Mouse (Mus musculus) G1E (cell line): ENCODE results near the gene Gm10309. TPM values are rescaled to one million over a fixed set of nuclear protein-coding genes. Genes with fewer than 3 reads are reported as not detected.

Experiments used
- ATAC-seq: 2 replicates; pipeline ENCODE4 v1.8.0; 2016; ENCODE audit warnings: mild to moderate bottlenecking; ENCODE audit not compliant: insufficient number of reproducible peaks, poor library complexity, low FRiP score, severe bottlenecking; ENCODE audit errors: extremely low read depth
- DNase-seq: peaks from one replicate; pipeline ENCODE4 v3.0.0; 2012; ENCODE audit warnings: low spot score
- H3K27me3 ChIP-seq: 2 replicates; pipeline ENCODE4 v1.6.1; 2012; ENCODE audit warnings: mild to moderate bottlenecking, low read length, inconsistent platforms; ENCODE audit not compliant: insufficient read depth
- H3K36me3 ChIP-seq: replicated peaks from 2 replicates; pipeline ENCODE3; 2012; ENCODE audit warnings: mild to moderate bottlenecking, inconsistent platforms
- H3K4me1 ChIP-seq: 2 replicates; pipeline ENCODE4 v1.6.1; 2012; ENCODE audit warnings: low read depth, low read length, inconsistent platforms, mixed read lengths; ENCODE audit not compliant: insufficient read depth
- H3K4me3 ChIP-seq: 2 replicates; pipeline ENCODE4 v1.5.1; 2012; ENCODE audit warnings: low read depth, mild to moderate bottlenecking, inconsistent platforms, low read length, moderate library complexity, mixed read lengths
- H3K9me3 ChIP-seq: replicated peaks from 2 replicates; pipeline ENCODE4 v1.6.1; 2012; ENCODE audit warnings: inconsistent platforms
- CTCF ChIP-seq: IDR thresholded peaks from 2 replicates; pipeline ENCODE4 v1.5.1; 2012; ENCODE audit warnings: low read depth, low read length, inconsistent platforms, mixed read lengths
- GATA1 ChIP-seq: IDR thresholded peaks from 2 replicates; pipeline ENCODE4 v1.6.1; 2012; ENCODE audit warnings: borderline replicate concordance, low read length, inconsistent platforms, mixed read lengths
- GATA2 ChIP-seq: IDR thresholded peaks from 2 replicates; pipeline ENCODE4 v1.6.1; 2012; ENCODE audit warnings: low read depth, low read length, inconsistent platforms, borderline replicate concordance
- POLR2AphosphoS5 ChIP-seq: IDR thresholded peaks from 2 replicates; pipeline ENCODE4 v1.6.1; 2012; ENCODE audit warnings: low read depth, low read length, inconsistent platforms; ENCODE audit not compliant: insufficient replicate concordance
- TAL1 ChIP-seq: conservative IDR thresholded peaks from 2 replicates; pipeline ENCODE4 v1.6.1; 2012; ENCODE audit warnings: low read depth, low read length, inconsistent platforms, mixed read lengths
- polyA plus RNA-seq: library from polyadenylated mRNA; stranded (reverse); fragments of >175 nt; gene quantifications from 2 replicates; pipeline ENCODE4 v1.2.3, GENCODE M21; 2012
- total RNA-seq, 2 experiments: library from RNA; stranded (forward) in 1 of 2; stranded (reverse) in 1 of 2; fragments of 200-1000 nt in 1 of 2; fragments of >200 nt in 1 of 2; fragmentation: Nextera tagmentation in 1 of 2; gene quantifications; 2 replicates each; pipeline ENCODE4 v1.2.3; 2014 to 2017

The Gm10309 gene
- not detected in 2 replicates for total RNA-seq (2014; fragmentation: Nextera tagmentation)
- 0.11 and 0.23 TPM in 2 replicates for total RNA-seq (2017)
- not detected in 2 replicates for polyA plus RNA-seq

- DNase-seq (no peak), ATAC-seq (no peak)
- Histone ChIP-seq H3K27me3 (no peaks in the 10 kb centered on the region), H3K9me3 (peaks cover 18% of the 10 kb centered on the region), H3K4me3 (no peak within 1 kb of the TSS), H3K36me3 (no peaks in the 10 kb centered on the region), H3K4me1 (no peaks in the 10 kb centered on the region)
- no peak for TF ChIP-seq TAL1
- no peak for TF ChIP-seq GATA2
- TF ChIP-seq POLR2AphosphoS5, result no peak
- no peak for TF ChIP-seq GATA1
- no peak for TF ChIP-seq CTCF
These were observed at the start of gene Gm10309 for GRCm38 (mm10) chr17:86505183-86505631. Gm10309 (minus strand) TSS chr17:86505232.

- Histone ChIP-seq H3K4me3 (no peak overlapping the region), H3K9me3 (peaks cover 48% of the 10 kb centered on the region), H3K27me3 (no peaks in the 10 kb centered on the region), H3K4me1 (no peaks in the 10 kb centered on the region), H3K36me3 (no peaks in the 10 kb centered on the region)
- no peak for DNase-seq
- TF ChIP-seq CTCF (no peak), GATA1 (no peak), TAL1 (no peak), GATA2 (no peak), POLR2AphosphoS5 (no peak)
- ATAC-seq, result no peak
These were observed 47.0 kb upstream of the Gm10309 start for GRCm38 (mm10) chr17:86551995-86552394.

- ATAC-seq (no peak), DNase-seq (no peak)
- TF ChIP-seq TAL1 (no peak), GATA1 (no peak), GATA2 (no peak), CTCF (no peak), POLR2AphosphoS5 (no peak)
- H3K9me3 ChIP-seq, result peaks cover 46% of the 10 kb centered on the region
- no peaks in the 10 kb centered on the region for H3K27me3 ChIP-seq
- H3K4me3 ChIP-seq, result no peak overlapping the region
- H3K36me3 ChIP-seq, result no peaks in the 10 kb centered on the region
- no peaks in the 10 kb centered on the region for H3K4me1 ChIP-seq
These were observed 46.5 kb upstream of the Gm10309 start for GRCm38 (mm10) chr17:86551561-86551960.

GRCm38 (mm10) chr17:86549128-86549527 lies 44.1 kb upstream of the Gm10309 start:
- H3K4me3 ChIP-seq, result no peak overlapping the region
- H3K36me3 ChIP-seq, result no peaks in the 10 kb centered on the region
- H3K4me1 ChIP-seq, result no peaks in the 10 kb centered on the region
- TF ChIP-seq CTCF (no peak), GATA2 (no peak), POLR2AphosphoS5 (no peak), TAL1 (no peak), GATA1 (no peak)
- H3K9me3 ChIP-seq, result peaks cover 45% of the 10 kb centered on the region
- no peak for ATAC-seq
- no peak for DNase-seq
- H3K27me3 ChIP-seq, result no peaks in the 10 kb centered on the region

- no peak for DNase-seq
- no peak for ATAC-seq
- H3K9me3 ChIP-seq, result peaks cover 25% of the 10 kb centered on the region
- H3K27me3 ChIP-seq, result no peaks in the 10 kb centered on the region
- H3K4me3 ChIP-seq, result no peak overlapping the region
- no peaks in the 10 kb centered on the region for H3K36me3 ChIP-seq
- H3K4me1 ChIP-seq, result no peaks in the 10 kb centered on the region
- no peak for TF ChIP-seq GATA2
These were observed 41.5 kb upstream of the Gm10309 start for GRCm38 (mm10) chr17:86546529-86546928.

GRCm38 (mm10) chr17:86539881-86540430 lies 34.9 kb upstream of the Gm10309 start:
- Histone ChIP-seq H3K4me1 (no peaks in the 10 kb centered on the region), H3K4me3 (no peak overlapping the region), H3K36me3 (no peaks in the 10 kb centered on the region), H3K9me3 (peaks cover 19% of the 10 kb centered on the region), H3K27me3 (no peaks in the 10 kb centered on the region)
- TF ChIP-seq GATA2 (no peak), GATA1 (no peak), CTCF (no peak), POLR2AphosphoS5 (no peak), TAL1 (no peak)
- no peak for ATAC-seq
- DNase-seq, result no peak
